Mouse (Mus musculus): ENCODE data around the gene 9430015G10Rik. TPM values are rescaled to one million over a fixed set of nuclear protein-coding genes. Genes with fewer than 3 reads are reported as not detected.

9430015G10Rik gene
- polyA plus RNA-seq (2017; shearing (Covaris generic)), result 43.2 TPM

GRCm38 (mm10) chr4:156109570-156110331, at the start of gene 9430015G10Rik:
TSS of gene 9430015G10Rik (plus strand) at chr4:156109982.

GRCm38 (mm10) chr4:156130436-156130835, 20.7 kb downstream of the 9430015G10Rik start, which contains the start of gene Rnf223:
TSS of gene Rnf223 (plus strand) at chr4:156130513.

Other genes starting within 250 kb of the 9430015G10Rik start
- gene Tas1r3, start 246.6 kb upstream of the 9430015G10Rik start, polyA plus RNA-seq (2017; shearing (Covaris generic)), result 0.92 TPM
- gene Cptp, start 240.5 kb upstream of the 9430015G10Rik start, polyA plus RNA-seq (2017; shearing (Covaris generic)), result 20.4 TPM
- gene Ints11, start 240.4 kb upstream of the 9430015G10Rik start, polyA plus RNA-seq (2017; shearing (Covaris generic)), result 92.1 TPM
- 32.6 TPM for gene Pusl1, start 218.2 kb upstream of the 9430015G10Rik start, polyA plus RNA-seq (2017; shearing (Covaris generic))
- 7.8 TPM for gene Acap3, start 218.2 kb upstream of the 9430015G10Rik start, polyA plus RNA-seq (2017; shearing (Covaris generic))
- gene Ube2j2, start 166.2 kb upstream of the 9430015G10Rik start, polyA plus RNA-seq (2017; shearing (Covaris generic)), result 15.3 TPM
- gene C1qtnf12, start 147.7 kb upstream of the 9430015G10Rik start, polyA plus RNA-seq (2017; shearing (Covaris generic)), result 24.3 TPM
- 1.3 TPM for gene B3galt6, start 117.3 kb upstream of the 9430015G10Rik start, polyA plus RNA-seq (2017; shearing (Covaris generic))
- gene Sdf4, start 117.1 kb upstream of the 9430015G10Rik start, polyA plus RNA-seq (2017; shearing (Covaris generic)), result 591 TPM
- 998 TPM for gene Tnfrsf4, start 96.1 kb upstream of the 9430015G10Rik start, polyA plus RNA-seq (2017; shearing (Covaris generic))
- 855 TPM for gene Tnfrsf18, start 83.8 kb upstream of the 9430015G10Rik start, polyA plus RNA-seq (2017; shearing (Covaris generic))
- 0.20 TPM for gene Ttll10, start 50.6 kb upstream of the 9430015G10Rik start, polyA plus RNA-seq (2017; shearing (Covaris generic))
- gene Rnf223, start 20.5 kb downstream of the 9430015G10Rik start, polyA plus RNA-seq (2017; shearing (Covaris generic)), result 0.18 TPM
- 1.1 TPM for gene Agrn, start 87.5 kb downstream of the 9430015G10Rik start, polyA plus RNA-seq (2017; shearing (Covaris generic))
- 58.5 TPM for gene Isg15, start 90.8 kb downstream of the 9430015G10Rik start, polyA plus RNA-seq (2017; shearing (Covaris generic))
- 23.6 TPM for gene AW011738, start 93.3 kb downstream of the 9430015G10Rik start, polyA plus RNA-seq (2017; shearing (Covaris generic))
- gene Perm1, start 105.9 kb downstream of the 9430015G10Rik start, polyA plus RNA-seq (2017; shearing (Covaris generic)), result 2.1 TPM
- gene Plekhn1, start 124.9 kb downstream of the 9430015G10Rik start, polyA plus RNA-seq (2017; shearing (Covaris generic)), result 7.4 TPM
- 15.7 TPM for gene Noc2l, start 126.0 kb downstream of the 9430015G10Rik start, polyA plus RNA-seq (2017; shearing (Covaris generic))
- gene Samd11, start 145.7 kb downstream of the 9430015G10Rik start, polyA plus RNA-seq (2017; shearing (Covaris generic)), result 5.2 TPM
- gene Vmn2r-ps159, start 221.1 kb downstream of the 9430015G10Rik start, polyA plus RNA-seq (2017; shearing (Covaris generic)), result not detected

Data from activated CD4-positive, CD25-positive, alpha-beta regulatory T cell, adult 9 weeks (primary cell).